Mouse (Mus musculus) hindbrain, embryonic 12.5 days (tissue): ENCODE measurements around the gene Rdh16f1. TPM values are rescaled to one million over a fixed set of nuclear protein-coding genes. Genes with fewer than 3 reads are reported as not detected.
"Not testable (repeated sequence)": the region's sequence is repeated elsewhere in the genome, so short reads cannot be mapped to it uniquely, and the experiment has no call there.

Source experiments
- ATAC-seq: fragments of 200-750 bp; cut with Nextera tagmentation; 2 replicates; pipeline ENCODE4 v1.8.0; 2017; ENCODE audit warnings: moderate TSS enrichment; ENCODE audit not compliant: low FRiP score
- H3K27ac ChIP-seq: fragments of 300-500 bp; sonication (generic); 2 replicates; pipeline ENCODE4 v1.5.1; 2016; ENCODE audit warnings: mild to moderate bottlenecking
- H3K27me3 ChIP-seq: fragments of 300-500 bp; sonication (generic); 2 replicates; pipeline ENCODE4 v1.6.1; 2016; ENCODE audit warnings: mild to moderate bottlenecking
- H3K36me3 ChIP-seq: fragments of 300-500 bp; sonication (generic); 2 replicates; pipeline ENCODE4 v1.6.1; 2016; ENCODE audit warnings: mild to moderate bottlenecking
- H3K4me1 ChIP-seq: fragments of 300-500 bp; sonication (generic); 2 replicates; pipeline ENCODE4 v1.6.1; 2016
- H3K4me2 ChIP-seq: fragments of 300-500 bp; sonication (generic); replicated peaks from 2 replicates; pipeline ENCODE4 v1.6.1; 2016; ENCODE audit warnings: mild to moderate bottlenecking
- H3K4me3 ChIP-seq: fragments of 300-500 bp; sonication (generic); 2 replicates; pipeline ENCODE4 v1.5.1; 2016; ENCODE audit warnings: mild to moderate bottlenecking
- H3K9ac ChIP-seq: fragments of 300-500 bp; sonication (generic); 2 replicates; pipeline ENCODE4 v1.6.1; 2016; ENCODE audit warnings: mild to moderate bottlenecking, moderate library complexity
- H3K9me3 ChIP-seq: fragments of 300-500 bp; sonication (generic); replicated peaks from 2 replicates; pipeline ENCODE4 v1.6.1; 2016; ENCODE audit warnings: mild to moderate bottlenecking
- WGBS: fragments of 180-500 bp; shearing (Covaris S2); methylation state at CpG from one replicate; pipeline ENCODE4 v1.1.7; 2016; 5-methylcytosine and 5-hydroxymethylcytosine counted together
- polyA plus RNA-seq: library from polyadenylated mRNA; unstranded; fragments of >200 nt; fragmentation: Nextera tagmentation; extraction: Ambion mirVana; gene quantifications from 2 replicates; pipeline ENCODE4 v1.2.1, GENCODE M21; 2016

The Rdh16f1 gene
- polyA plus RNA-seq, 1 experiment from 2014 or later, result not detected

DNA sequence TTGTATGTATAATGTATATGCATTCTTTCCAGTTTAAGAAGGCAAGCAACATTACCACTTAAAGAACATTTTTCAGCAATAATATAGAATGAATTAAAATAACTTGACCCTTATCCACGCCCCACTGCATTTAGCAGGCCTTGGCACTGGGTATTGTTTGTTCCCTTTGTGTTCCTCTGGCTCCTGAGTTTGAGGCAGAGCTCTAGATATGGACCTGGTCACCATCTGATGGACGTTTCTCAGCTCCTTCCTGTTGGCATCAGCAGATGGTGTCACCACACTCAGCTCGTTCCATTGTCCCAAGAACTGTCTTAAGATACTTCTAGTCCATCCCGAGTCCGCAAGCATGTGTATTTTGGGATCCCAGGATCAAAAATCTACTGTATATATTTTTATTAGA, 42.6 kb downstream of the Rdh16f1 start:
- 80% methylated on average over 5 of the region's 5 CpGs for WGBS
- Histone ChIP-seq H3K27me3 (no peaks in the 10 kb centered on the region), H3K9ac (no peak overlapping the region), H3K4me1 (no peaks in the 10 kb centered on the region), H3K27ac (no peak overlapping the region), H3K36me3 (no peaks in the 10 kb centered on the region), H3K9me3 (no peaks in the 10 kb centered on the region), H3K4me3 (no peak overlapping the region), H3K4me2 (no peak overlapping the region)
- ATAC-seq, result no peak

- no peak overlapping the region for H3K27ac ChIP-seq
- no peaks in the 10 kb centered on the region for H3K36me3 ChIP-seq
- H3K4me2 ChIP-seq, result no peak overlapping the region
- H3K9me3 ChIP-seq, result no peaks in the 10 kb centered on the region
- no peak overlapping the region for H3K4me3 ChIP-seq
- ATAC-seq, result no peak
- 58% methylated on average over 7 of the region's 7 CpGs for WGBS
- H3K4me1 ChIP-seq, result no peaks in the 10 kb centered on the region
- no peak overlapping the region for H3K9ac ChIP-seq
- no peaks in the 10 kb centered on the region for H3K27me3 ChIP-seq
These were observed 44.8 kb downstream of the Rdh16f1 start for GRCm38 (mm10) chr10:127804416-127804815.

- Histone ChIP-seq H3K9ac (no peak overlapping the region), H3K4me1 (no peaks in the 10 kb centered on the region), H3K9me3 (peaks cover 6% of the 10 kb centered on the region; the same call in 1 of the 2 replicates), H3K27ac (no peak overlapping the region), H3K27me3 (no peaks in the 10 kb centered on the region), H3K4me2 (no peak overlapping the region), H3K4me3 (no peak overlapping the region), H3K36me3 (no peaks in the 10 kb centered on the region)
- ATAC-seq, result no peak
These were observed 56.3 kb downstream of the Rdh16f1 start for GRCm38 (mm10) chr10:127815888-127816287.

DNA sequence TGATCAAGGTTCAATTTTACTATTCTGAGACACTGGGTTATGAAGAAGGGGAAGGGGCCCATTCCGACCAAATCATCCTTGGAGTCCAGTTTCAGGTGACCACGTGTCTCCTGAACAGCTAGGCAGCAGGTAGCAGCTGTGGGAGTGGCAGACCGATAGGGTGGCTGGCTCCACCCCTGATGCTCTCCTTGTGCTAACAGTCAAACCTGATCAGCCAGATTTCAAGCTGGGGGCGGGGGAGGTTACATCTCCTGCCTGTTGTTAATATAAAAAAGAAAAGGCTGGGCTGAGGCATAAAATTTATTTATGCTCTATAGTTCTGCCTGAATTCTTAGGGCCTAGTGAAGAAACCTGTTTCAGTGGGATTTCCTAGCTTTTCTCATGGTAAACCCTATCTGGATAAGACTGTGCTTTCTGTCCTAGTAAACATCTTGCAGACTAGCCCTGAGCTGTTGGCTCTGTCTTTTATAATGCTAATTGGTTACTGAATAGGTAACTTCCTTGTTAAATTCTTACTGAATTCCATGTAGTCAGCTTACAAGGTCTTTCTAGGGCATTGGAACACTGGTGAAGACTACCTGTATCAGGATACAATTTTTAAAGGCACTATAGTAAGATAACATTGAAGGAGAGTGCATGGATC, 57.8 kb downstream of the Rdh16f1 start:
- H3K4me2 ChIP-seq, H3K27me3 ChIP-seq, H3K9me3 ChIP-seq, H3K9ac ChIP-seq, H3K4me1 ChIP-seq, H3K36me3 ChIP-seq, ATAC-seq, H3K27ac ChIP-seq, H3K4me3 ChIP-seq: not testable (repeated sequence)
- 79% methylated on average over 4 of the region's 4 CpGs for WGBS

- H3K36me3 ChIP-seq, H3K4me2 ChIP-seq, H3K9me3 ChIP-seq, ATAC-seq, H3K27ac ChIP-seq, H3K4me3 ChIP-seq, H3K4me1 ChIP-seq, H3K9ac ChIP-seq, H3K27me3 ChIP-seq: not testable (repeated sequence)
- WGBS, result 85% methylated on average over 2 of the region's 2 CpGs
These were observed 62.2 kb downstream of the Rdh16f1 start for GRCm38 (mm10) chr10:127821806-127822205.

- no peaks in the 10 kb centered on the region for H3K36me3 ChIP-seq
- ATAC-seq, result no peak
- WGBS, result 82% methylated on average over 6 of the region's 6 CpGs
These were observed 65.8 kb downstream of the Rdh16f1 start for GRCm38 (mm10) chr10:127825386-127825785.

GRCm38 (mm10) chr10:127829121-127829520, 69.5 kb downstream of the Rdh16f1 start:
- 77% methylated on average over 3 of the region's 3 CpGs for WGBS
- no peaks in the 10 kb centered on the region for H3K9me3 ChIP-seq
- no peak for ATAC-seq
- no peaks in the 10 kb centered on the region for H3K27me3 ChIP-seq
- no peaks in the 10 kb centered on the region for H3K36me3 ChIP-seq
- H3K9ac ChIP-seq, result no peak overlapping the region
- H3K27ac ChIP-seq, result no peak overlapping the region
- H3K4me2 ChIP-seq, result no peak overlapping the region
- H3K4me1 ChIP-seq, result no peaks in the 10 kb centered on the region
- no peak overlapping the region for H3K4me3 ChIP-seq

More at GRCm38 (mm10) chr10:127825386-127825785, 65.8 kb downstream of the Rdh16f1 start:
- Histone ChIP-seq H3K4me2 (no peak overlapping the region), H3K4me3 (no peak overlapping the region), H3K9ac (no peak overlapping the region), H3K27ac (no peak overlapping the region), H3K4me1 (no peaks in the 10 kb centered on the region), H3K9me3 (peaks cover 3% of the 10 kb centered on the region; the same call in 1 of the 2 replicates), H3K27me3 (no peaks in the 10 kb centered on the region)

DNA sequence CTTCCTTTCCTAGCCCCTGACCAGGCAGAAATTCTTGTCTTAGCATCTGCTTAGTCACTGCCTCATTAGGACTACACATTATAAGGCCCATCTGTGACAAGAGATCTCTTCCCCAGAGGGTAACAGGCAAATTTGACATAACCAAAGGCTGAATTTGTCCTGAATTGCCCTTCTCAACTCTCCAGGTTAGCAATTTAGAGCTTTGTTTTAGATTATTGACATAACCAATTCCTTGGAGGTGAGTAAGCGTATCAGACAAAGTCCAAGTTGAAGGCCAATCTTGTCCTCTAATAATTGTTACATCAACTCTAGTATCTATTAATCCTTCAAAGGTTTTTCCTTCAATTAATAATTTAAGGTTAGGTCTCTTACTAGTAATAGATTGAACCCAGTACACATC, 74.6 kb downstream of the Rdh16f1 start:
- not testable (repeated sequence) for H3K36me3 ChIP-seq, H3K27ac ChIP-seq, H3K27me3 ChIP-seq, H3K4me2 ChIP-seq, H3K4me1 ChIP-seq, H3K9ac ChIP-seq, H3K4me3 ChIP-seq, H3K9me3 ChIP-seq, ATAC-seq
- WGBS, result 86% methylated on average over 1 of the region's 1 CpGs

GRCm38 (mm10) chr10:127835292-127835691, 75.7 kb downstream of the Rdh16f1 start:
- Histone ChIP-seq H3K4me1 (no peaks in the 10 kb centered on the region), H3K9ac (no peak overlapping the region), H3K4me2 (no peak overlapping the region), H3K27ac (no peak overlapping the region), H3K4me3 (no peak overlapping the region), H3K36me3 (no peaks in the 10 kb centered on the region), H3K9me3 (no peaks in the 10 kb centered on the region; the same call in none of the 2 replicates), H3K27me3 (no peaks in the 10 kb centered on the region)
- 90% methylated on average over 5 of the region's 5 CpGs for WGBS
- ATAC-seq, result no peak

- 94% methylated on average over 5 of the region's 5 CpGs for WGBS
- not testable (repeated sequence) for ATAC-seq, H3K4me2 ChIP-seq, H3K9ac ChIP-seq, H3K27ac ChIP-seq, H3K4me1 ChIP-seq, H3K9me3 ChIP-seq, H3K27me3 ChIP-seq, H3K4me3 ChIP-seq, H3K36me3 ChIP-seq
These were observed 78.2 kb downstream of the Rdh16f1 start for GRCm38 (mm10) chr10:127837793-127838192.

DNA sequence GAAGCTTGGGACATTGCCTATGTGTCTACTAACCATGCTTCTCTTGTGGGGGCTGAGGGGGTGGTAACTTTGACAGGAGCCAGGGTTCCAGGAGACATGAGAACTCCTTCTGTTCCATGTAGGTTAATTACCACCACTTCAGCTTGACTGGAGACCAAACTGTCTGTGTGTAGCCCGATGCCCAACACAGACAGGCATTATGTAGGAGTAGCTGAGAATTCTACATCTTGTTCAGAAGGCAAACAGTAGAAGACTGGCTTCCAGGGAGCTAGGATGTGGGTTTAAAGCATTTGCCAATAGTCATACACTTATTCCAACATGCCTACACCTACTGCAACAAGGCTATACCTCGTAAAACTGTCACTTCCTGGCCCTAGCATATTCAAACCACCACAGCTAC, 79.0 kb downstream of the Rdh16f1 start:
- Histone ChIP-seq H3K27me3 (no peaks in the 10 kb centered on the region), H3K9me3 (no peaks in the 10 kb centered on the region; the same call in none of the 2 replicates), H3K4me2 (no peak overlapping the region), H3K4me3 (no peak overlapping the region), H3K27ac (no peak overlapping the region), H3K36me3 (no peaks in the 10 kb centered on the region), H3K4me1 (no peaks in the 10 kb centered on the region), H3K9ac (no peak overlapping the region)
- 90% methylated on average over 2 of the region's 2 CpGs for WGBS
- ATAC-seq, result no peak

GRCm38 (mm10) chr10:127840776-127841175, 81.2 kb downstream of the Rdh16f1 start:
- Histone ChIP-seq H3K9ac (no peak overlapping the region), H3K4me3 (no peak overlapping the region), H3K27me3 (no peaks in the 10 kb centered on the region), H3K4me2 (no peak overlapping the region), H3K4me1 (no peaks in the 10 kb centered on the region), H3K27ac (no peak overlapping the region), H3K36me3 (no peaks in the 10 kb centered on the region), H3K9me3 (no peaks in the 10 kb centered on the region; the same call in none of the 2 replicates)
- no peak for ATAC-seq
- 76% methylated on average over 2 of the region's 2 CpGs for WGBS
